Mouse (Mus musculus) liver, postnatal 0 days (tissue): Measurements from ENCODE around the gene Macrod2. TPM values are rescaled to one million over a fixed set of nuclear protein-coding genes. Genes with fewer than 3 reads are reported as not detected.

Source experiments
- ATAC-seq: fragments of 200-750 bp; cut with Nextera tagmentation; 2 replicates; pipeline ENCODE4 v1.8.0; 2017; ENCODE audit warnings: mild to moderate bottlenecking, moderate library complexity
- DNase-seq: peaks from one replicate; pipeline ENCODE4 v3.0.0-alpha.2; 2016
- H3K27ac ChIP-seq: fragments of 300-500 bp; sonication (generic); 2 replicates; pipeline ENCODE4 v1.5.1; 2014; ENCODE audit warnings: antibody characterized with exemption, moderate library complexity, mild to moderate bottlenecking, low read depth
- H3K27me3 ChIP-seq: fragments of 300-500 bp; sonication (generic); 2 replicates; pipeline ENCODE4 v1.6.1; 2014; ENCODE audit warnings: low read length, control low read depth, mixed read lengths; ENCODE audit not compliant: insufficient read depth
- H3K36me3 ChIP-seq: fragments of 300-500 bp; sonication (generic); replicated peaks from 2 replicates; pipeline ENCODE4 v1.6.1; 2014; ENCODE audit warnings: mild to moderate bottlenecking, control low read depth, low read length, moderate library complexity, mixed read lengths; ENCODE audit not compliant: insufficient read depth
- H3K4me1 ChIP-seq: fragments of 300-500 bp; sonication (generic); 2 replicates; pipeline ENCODE4 v1.6.1; 2014; ENCODE audit warnings: antibody characterized with exemption, mild to moderate bottlenecking, control low read depth; ENCODE audit not compliant: insufficient read depth
- H3K4me2 ChIP-seq: fragments of 300-500 bp; sonication (generic); 2 replicates; pipeline ENCODE4 v1.6.1; 2014; ENCODE audit warnings: low read depth, mild to moderate bottlenecking, low read length, moderate library complexity, mixed read lengths
- H3K4me3 ChIP-seq: fragments of 300-500 bp; sonication (generic); 2 replicates; pipeline ENCODE4 v1.5.1; 2014; ENCODE audit warnings: low read depth, low read length
- H3K9ac ChIP-seq: fragments of 300-500 bp; sonication (generic); replicated peaks from 2 replicates; pipeline ENCODE4 v1.6.1; 2014; ENCODE audit warnings: mild to moderate bottlenecking, moderate library complexity
- H3K9me3 ChIP-seq: fragments of 300-500 bp; sonication (generic); 2 replicates; pipeline ENCODE4 v1.6.1; 2016; ENCODE audit warnings: mild to moderate bottlenecking, control low read depth, low read length, mixed read lengths
- CTCF ChIP-seq: sonication (generic); IDR thresholded peaks from 2 replicates; pipeline ENCODE4 v1.5.1; 2016; ENCODE audit warnings: antibody characterized with exemption, low read depth
- EP300 ChIP-seq: IDR thresholded peaks from 2 replicates; pipeline ENCODE4 v1.6.1; 2016; ENCODE audit warnings: antibody characterized with exemption, low read depth, mild to moderate bottlenecking
- WGBS: fragments of 180-500 bp; shearing (Covaris S2); extraction: QIAGEN DNeasy Blood & Tissue Kit; methylation state at CpG from one replicate; pipeline ENCODE4 v1.1.7; 2014; ENCODE audit not compliant: insufficient replicate concordance; 5-methylcytosine and 5-hydroxymethylcytosine counted together
- polyA plus RNA-seq: library from polyadenylated mRNA; unstranded; fragments of >200 nt; fragmentation: Nextera tagmentation; extraction: Ambion mirVana; gene quantifications from 2 replicates; pipeline ENCODE4 v1.2.1, GENCODE M21; 2015

The Macrod2 gene
- polyA plus RNA-seq, 1 experiment from 2014 or later: 9.3 TPM

DNA sequence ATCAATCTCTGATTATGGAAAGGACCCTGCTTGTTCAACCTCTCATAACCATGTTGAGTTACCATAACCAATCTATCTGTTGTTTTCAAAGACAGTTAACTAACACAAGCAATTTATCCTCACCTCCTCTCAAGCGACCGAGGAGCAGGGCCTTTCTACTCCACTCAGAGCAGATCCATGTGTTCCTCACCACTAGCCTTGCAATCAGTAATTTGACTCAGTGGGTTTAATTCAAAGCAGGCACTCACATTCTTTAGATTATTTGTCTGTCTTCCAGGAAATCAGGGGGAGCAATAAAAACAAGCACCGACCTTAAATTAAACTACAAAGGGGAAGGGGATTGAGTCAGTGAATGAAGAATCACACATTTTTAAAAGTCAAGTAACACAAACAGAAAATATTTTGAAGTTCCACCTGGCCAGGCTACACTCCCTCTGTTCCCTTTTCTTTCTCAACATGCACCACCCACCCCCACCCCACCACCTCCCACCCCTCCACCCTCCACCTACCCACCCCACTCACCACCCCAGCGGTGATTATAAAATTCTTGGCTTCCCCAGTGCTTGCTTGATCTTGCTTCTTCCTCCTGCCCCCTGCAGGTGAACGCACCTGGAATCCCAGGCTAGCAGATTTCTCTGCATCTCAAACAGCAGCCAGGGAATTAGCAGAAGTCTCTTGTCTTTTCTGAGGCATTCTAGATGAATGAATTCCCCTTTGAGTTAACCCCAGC lies 839.8 kb downstream of the Macrod2 start:
- WGBS: 53% methylated on average over 5 of the region's 5 CpGs
- Histone ChIP-seq H3K4me2 (no peak overlapping the region), H3K9ac (no peak overlapping the region), H3K4me1 (no peaks in the 10 kb centered on the region), H3K4me3 (no peak overlapping the region), H3K27me3 (no peaks in the 10 kb centered on the region), H3K9me3 (no peaks in the 10 kb centered on the region), H3K36me3 (no peaks in the 10 kb centered on the region), H3K27ac (no peak overlapping the region)
- ATAC-seq (no peak), DNase-seq (no peak)
- TF ChIP-seq CTCF (no peak), EP300 (no peak)

DNA sequence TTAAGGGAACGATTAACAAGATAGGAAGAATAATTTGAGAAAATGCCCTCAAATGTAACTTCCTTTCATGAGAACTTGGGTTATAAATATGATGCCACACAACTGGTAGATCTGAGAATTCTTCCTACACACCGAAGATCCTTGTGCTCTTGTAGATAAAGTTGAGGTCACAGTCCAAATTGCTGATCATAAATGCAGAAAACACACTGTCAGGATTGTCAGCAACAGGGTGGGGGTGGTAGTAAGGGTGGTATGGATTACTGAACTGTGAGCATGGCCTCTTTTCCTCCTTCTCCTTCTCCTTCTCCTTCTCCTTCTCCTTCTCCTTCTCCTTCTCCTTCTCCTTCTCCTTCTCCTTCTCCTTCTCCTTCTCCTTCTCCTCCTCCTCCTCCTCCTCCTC lies 852.6 kb downstream of the Macrod2 start:
- no peak for ATAC-seq
- Histone ChIP-seq H3K4me1 (no peaks in the 10 kb centered on the region), H3K4me2 (no peak overlapping the region), H3K27me3 (no peaks in the 10 kb centered on the region), H3K36me3 (no peaks in the 10 kb centered on the region), H3K27ac (no peak overlapping the region), H3K9me3 (no peaks in the 10 kb centered on the region), H3K9ac (no peak overlapping the region), H3K4me3 (no peak overlapping the region)
- TF ChIP-seq CTCF (no peak), EP300 (no peak)
- 69% methylated on average over 2 of the region's 2 CpGs for WGBS
- DNase-seq: no peak

DNA sequence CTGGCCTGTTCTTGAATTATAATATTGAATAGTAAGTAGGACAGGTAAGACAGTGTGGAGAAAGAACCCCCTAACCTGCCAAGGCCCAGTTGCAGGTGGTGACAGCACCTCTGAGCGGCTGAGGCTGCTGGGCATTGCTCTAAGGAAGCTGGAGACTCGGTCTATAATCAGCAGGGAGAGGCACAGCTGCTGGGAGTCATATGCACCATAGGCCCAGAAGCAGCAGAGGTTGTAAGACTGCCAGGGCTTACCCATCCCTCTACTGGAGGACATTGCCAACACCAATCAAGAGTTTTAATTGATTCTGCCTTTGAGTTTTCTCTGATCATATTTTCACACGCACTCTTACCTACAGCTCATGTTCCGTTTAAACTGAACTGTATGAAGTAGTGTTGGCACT lies 869.5 kb downstream of the Macrod2 start:
- DNase-seq (no peak), ATAC-seq (no peak)
- Histone ChIP-seq H3K27me3 (no peaks in the 10 kb centered on the region), H3K27ac (no peak overlapping the region), H3K4me2 (no peak overlapping the region), H3K9me3 (no peaks in the 10 kb centered on the region), H3K4me1 (no peaks in the 10 kb centered on the region), H3K9ac (no peak overlapping the region), H3K4me3 (no peak overlapping the region), H3K36me3 (no peaks in the 10 kb centered on the region)
- 79% methylated on average over 4 of the region's 4 CpGs for WGBS
- no peak for TF ChIP-seq EP300
- TF ChIP-seq CTCF: no peak

DNA sequence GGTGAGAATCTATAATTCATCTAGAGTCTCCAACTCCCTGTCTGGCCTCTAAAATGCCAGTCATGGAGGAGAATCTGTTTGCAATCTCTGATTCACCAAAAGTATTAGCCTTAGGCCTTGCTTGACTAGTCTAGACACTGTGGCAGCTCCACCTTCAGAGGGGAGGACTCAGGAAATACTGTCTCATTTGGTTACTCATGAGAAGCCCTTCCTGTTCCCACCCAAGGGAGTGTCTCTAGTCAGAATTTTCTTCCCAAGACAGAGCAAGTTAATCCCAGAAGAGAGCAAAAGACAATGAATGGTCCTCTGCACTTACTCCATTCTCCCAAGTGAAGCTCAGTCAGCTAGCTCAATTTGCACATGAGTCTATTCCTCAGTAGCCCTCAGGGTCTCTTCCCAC lies 871.5 kb downstream of the Macrod2 start:
- H3K36me3 ChIP-seq: no peaks in the 10 kb centered on the region
- H3K4me1 ChIP-seq: no peaks in the 10 kb centered on the region
- TF ChIP-seq EP300: no peak
- no peak for TF ChIP-seq CTCF
- no peak overlapping the region for H3K27ac ChIP-seq
- no peaks in the 10 kb centered on the region for H3K9me3 ChIP-seq
- no peaks in the 10 kb centered on the region for H3K27me3 ChIP-seq
- H3K4me3 ChIP-seq: no peak overlapping the region
- ATAC-seq: no peak
- no peak for DNase-seq
- H3K9ac ChIP-seq: no peak overlapping the region
- no peak overlapping the region for H3K4me2 ChIP-seq

DNA sequence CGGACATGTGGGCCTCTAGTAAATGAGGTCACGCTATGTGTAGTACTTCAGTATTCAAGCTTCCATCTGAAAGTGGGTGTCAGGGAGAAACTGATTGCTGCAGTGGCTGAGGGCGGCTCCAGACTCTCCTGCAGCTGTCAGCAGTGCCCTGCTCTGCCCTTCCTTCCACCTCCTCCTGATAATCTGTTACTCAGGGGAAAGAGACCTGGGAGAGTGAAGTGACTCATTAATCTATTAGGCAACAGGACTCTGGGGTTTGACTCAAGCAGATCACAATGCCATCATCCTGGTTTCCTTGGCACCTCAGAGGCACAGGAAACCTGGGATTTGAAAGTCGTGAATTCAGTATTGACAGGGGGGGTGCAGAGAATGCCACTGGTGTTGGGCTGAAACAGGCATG lies 876.4 kb downstream of the Macrod2 start:
- no peaks in the 10 kb centered on the region for H3K4me1 ChIP-seq
- H3K4me3 ChIP-seq: no peak overlapping the region
- H3K27me3 ChIP-seq: no peaks in the 10 kb centered on the region
- H3K9me3 ChIP-seq: no peaks in the 10 kb centered on the region
- 47% methylated on average over 4 of the region's 4 CpGs for WGBS
- no peak for TF ChIP-seq CTCF
- no peak for TF ChIP-seq EP300
- no peak for DNase-seq
- ATAC-seq: peak; percentile 19; the same call in 1 of the 2 replicates
- no peak overlapping the region for H3K9ac ChIP-seq
- no peak overlapping the region for H3K27ac ChIP-seq
- no peaks in the 10 kb centered on the region for H3K36me3 ChIP-seq
- H3K4me2 ChIP-seq: no peak overlapping the region

DNA sequence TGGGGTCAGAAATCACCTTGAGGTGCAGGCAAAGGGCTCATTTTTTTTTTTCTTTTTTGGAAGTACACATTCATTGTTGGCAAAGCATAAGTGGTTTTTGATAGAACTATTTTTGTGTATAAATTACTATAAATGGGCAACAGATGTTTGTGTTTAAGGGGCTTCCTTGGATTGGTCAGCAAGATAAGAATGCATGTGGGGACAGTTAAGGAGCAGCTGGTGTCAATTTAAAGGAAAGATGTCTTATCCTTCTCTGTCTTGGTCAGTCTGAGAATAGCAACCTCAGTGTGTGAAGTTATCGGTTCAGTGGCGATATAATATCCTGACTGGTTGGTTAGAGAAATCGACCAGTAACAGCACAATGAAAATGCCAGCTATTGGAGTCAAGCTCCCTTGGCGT lies 877.9 kb downstream of the Macrod2 start:
- 64% methylated on average over 4 of the region's 4 CpGs for WGBS
- H3K4me2 ChIP-seq: no peak overlapping the region
- ATAC-seq (no peak), DNase-seq (no peak)
- H3K27ac ChIP-seq: no peak overlapping the region
- no peak overlapping the region for H3K4me3 ChIP-seq
- no peaks in the 10 kb centered on the region for H3K27me3 ChIP-seq
- no peaks in the 10 kb centered on the region for H3K4me1 ChIP-seq
- TF ChIP-seq CTCF (no peak), EP300 (no peak)
- H3K36me3 ChIP-seq: no peaks in the 10 kb centered on the region
- H3K9me3 ChIP-seq: no peaks in the 10 kb centered on the region
- H3K9ac ChIP-seq: no peak overlapping the region
